Mouse (Mus musculus) embryo, embryonic 9.5 days (tissue): ENCODE results near the gene BC029722.
A peak's percentile ranks its signal among the peaks of the same experiment; 100 is the strongest.
"Not testable (repeated sequence)": the region's sequence is repeated elsewhere in the genome, so short reads cannot be mapped to it uniquely, and the experiment has no call there.

ENCODE experiments used
- DNase-seq: peaks from one replicate; pipeline ENCODE4 v3.0.0-alpha.2; 2017; ENCODE audit errors: extremely low spot score

Gene BC029722

DNA sequence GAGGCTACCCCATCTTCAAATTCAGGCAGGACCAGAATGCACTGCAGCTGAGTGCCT lies at the start of gene BC029722:
BC029722 (minus strand) TSS at position 35 of the 57 bp plus-strand sequence.
- no peak for DNase-seq

DNA sequence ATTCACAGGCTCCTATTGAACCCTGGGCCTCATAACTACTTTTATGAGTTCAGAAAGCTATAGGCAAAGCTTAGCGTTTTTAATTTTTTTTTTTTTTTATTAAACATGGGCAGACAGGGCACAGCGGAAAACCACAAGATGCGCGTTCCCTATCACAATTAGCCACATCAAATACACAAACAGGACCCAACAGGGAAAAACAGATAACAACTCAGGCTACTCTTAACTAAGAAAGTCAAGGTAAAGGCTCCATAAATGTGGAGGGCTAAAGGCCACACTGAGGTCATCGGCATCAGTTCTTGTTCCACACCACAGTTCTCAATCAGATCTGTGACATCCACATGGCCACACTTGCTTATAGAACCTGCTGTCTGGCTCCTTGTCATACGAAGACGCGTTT lies 49.1 kb upstream of the BC029722 start:
- no peak for DNase-seq

DNA sequence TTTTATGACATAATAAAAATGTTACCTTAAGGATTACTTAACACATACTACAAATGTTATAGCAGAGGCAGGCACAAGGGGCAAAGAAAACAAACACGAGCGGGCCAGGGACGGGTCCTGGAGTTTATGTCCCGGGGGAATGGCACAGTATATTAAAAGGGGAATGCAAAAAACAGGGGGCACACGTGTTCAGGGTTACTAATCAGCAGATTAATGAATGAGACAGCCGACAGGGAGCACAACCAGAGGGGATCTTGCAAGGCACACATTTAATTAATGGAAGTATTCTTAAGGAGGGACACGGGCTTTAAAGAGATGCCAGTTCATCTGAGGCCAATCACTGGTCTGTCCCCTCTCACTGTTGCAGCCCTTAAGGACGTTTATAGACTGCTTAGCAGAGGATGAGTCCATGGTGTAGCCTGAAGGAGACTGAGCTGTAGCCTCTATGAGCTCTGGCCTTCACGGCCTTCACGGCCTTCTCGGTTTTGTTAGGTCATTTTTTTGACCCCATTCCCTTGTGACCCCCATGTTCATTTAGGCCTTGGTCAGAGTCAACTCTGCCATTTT lies 44.2 kb upstream of the BC029722 start:
- no peak for DNase-seq

DNA sequence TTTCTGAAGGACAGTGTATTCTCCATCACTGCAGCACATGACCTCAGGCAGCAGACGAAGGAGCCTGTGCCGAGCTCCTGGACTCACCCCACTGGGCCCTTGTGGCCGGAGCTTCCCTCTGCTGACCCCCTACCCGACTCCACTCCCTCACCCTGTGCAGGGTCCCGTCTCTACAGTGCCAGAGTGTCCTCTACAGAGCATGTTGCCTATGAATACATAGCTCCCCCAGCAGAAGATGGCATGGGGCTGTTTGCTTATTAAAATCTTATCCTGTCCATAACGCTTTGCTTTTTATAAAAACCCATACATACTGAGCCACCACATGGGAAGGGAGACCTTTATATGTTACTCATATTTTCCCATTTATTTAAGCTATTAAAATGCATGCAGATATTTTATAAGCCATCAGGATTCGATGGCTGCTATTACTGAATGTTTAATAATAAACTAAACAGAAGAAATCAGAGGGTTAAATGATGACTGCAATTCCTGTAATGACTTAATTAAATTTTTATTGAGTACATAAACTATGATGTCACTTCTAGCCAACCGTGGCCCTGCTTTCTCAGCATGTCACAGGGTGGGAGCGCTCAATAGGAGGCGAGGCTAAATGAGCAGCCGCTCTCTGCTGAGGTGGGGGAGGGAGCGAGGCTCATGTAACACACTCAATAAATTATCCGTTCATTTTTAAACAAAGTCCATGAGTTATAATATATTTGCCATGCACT lies 43.5 kb upstream of the BC029722 start:
- DNase-seq, result no peak

DNA sequence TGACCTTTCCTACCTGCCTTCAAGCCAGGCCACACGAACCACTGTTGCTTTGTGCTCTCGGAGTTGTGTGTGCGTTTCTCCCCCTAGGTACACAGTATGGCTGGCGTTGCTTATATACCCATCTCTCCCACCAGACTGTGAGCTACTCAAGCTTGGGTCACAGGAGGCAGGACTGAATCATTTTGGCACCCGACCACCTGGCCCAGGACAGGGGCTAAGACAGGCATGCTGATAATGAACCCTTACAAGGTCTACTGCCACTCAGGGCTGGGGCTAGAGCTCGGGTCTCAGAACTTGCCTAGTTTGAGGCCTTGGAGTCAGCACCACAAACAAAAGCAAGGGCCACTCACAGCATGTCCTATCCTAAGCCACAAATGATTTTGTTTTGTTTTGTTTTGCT lies 42.4 kb upstream of the BC029722 start:
- DNase-seq, result no peak

DNA sequence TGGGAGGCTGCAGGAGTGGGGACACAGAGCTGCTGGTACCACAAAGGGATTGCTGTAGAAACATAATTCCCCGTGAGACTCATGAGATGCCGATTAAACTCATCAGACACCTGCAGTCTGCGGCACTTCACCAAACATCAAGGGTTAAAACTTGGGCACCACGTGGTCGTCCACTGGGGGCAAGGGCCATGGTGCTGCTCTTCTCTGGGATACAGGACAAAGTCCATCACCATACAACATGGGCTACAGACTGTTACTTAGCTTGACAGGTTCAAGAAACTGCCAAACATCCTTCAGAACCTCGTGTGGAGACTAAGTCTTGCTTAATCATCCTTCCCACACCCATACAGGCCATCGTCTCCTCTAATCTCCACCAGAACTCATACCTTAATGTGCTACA lies 40.9 kb upstream of the BC029722 start:
- DNase-seq, result no peak

DNA sequence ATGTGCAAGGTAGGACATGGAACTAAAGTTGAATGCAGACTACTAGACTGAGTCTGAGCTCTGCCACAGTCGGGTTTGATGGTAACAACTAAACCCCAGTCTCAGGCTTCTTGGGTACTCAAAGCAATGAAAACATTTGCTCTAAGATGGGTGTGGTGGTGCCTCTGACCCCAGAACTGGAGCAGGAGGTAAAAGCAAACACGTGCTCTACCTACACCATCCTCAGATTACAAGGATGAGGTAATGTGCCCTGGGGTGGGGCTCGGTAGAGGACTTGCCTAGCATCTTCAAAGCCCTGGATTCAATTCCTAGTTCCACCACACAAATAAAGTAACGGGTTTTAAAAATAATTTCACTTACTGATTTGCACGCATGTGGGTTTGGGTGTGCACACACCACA lies 33.3 kb upstream of the BC029722 start:
- no peak for DNase-seq

DNA sequence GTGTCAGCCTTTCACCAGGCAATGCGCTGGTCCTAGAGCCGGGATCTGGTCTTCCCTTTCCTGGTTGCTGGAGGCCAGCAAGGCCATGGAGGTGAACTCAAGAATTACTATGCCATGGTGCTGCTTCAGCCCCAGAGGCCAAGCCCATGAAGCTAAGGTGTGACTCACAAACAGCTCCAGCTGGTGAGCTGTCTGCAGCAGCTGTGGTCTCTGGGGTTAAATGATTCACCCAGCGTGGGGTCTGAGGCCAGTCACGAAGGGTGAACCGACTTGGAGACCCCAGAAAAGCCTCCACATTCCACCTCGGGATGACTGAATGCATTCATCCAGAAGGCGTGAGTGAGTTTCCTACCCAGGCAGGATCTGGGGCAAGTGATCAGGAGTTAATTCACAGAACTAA lies 30.9 kb upstream of the BC029722 start:
- DNase-seq, result no peak

DNA sequence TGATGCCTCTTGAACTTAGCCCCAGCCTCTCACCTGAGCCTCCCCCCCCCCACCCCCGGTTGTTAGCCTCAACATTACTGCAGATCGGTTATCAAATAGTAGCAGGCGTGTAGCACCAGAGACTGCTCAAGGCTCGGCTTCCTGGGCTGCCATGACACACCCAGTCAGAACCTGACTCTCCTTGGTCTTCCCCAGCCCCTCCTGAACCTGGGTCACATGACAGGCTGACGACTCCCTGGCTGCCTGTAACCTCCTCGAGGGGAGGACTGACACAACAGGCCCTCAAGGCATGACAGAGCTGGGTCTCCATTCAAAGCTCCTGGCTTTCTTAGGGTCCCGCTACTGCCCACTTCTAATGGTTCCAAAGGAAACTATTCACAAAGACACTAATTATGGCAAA lies 30.2 kb upstream of the BC029722 start:
- no peak for DNase-seq

DNA sequence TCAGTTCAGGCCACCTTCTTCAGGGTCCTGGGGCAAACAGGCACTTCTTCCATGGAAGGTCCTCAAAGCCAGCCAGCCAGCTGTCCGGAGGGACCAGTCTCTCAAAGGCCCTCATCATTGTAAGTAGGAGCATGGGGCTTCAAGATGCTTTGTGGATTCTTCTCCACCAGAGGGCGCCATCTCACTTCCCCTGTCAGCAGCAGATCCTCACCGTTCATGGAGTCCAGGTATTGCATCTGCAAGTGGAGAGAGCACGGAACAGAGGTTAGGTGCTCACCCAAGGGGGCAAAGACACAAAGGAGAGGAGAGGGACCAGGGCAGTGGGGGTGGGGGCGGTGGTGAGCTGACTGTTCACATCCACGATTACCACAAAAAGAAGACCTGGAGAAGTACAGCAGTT lies 29.1 kb upstream of the BC029722 start:
- DNase-seq, result peak; percentile 72

DNA sequence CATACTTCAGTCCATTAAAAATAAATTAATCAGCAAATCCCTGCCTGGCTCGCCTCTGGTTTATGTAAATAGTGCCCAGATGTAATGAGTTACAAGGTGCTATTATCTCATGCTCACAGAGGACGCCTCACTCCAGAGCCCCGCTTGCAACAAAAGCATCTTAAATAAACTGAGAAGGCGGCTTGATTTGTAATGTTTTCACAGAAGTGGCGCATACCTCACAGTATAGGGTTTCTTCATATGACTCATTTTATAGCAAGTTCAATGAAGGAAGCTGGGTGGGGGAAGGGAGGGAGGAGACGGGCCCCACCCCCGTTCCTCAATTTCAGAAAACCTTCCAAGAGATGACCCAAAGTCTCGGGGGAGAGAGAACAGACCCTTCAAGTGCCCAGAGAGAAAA lies 27.7 kb upstream of the BC029722 start:
- no peak for DNase-seq

DNA sequence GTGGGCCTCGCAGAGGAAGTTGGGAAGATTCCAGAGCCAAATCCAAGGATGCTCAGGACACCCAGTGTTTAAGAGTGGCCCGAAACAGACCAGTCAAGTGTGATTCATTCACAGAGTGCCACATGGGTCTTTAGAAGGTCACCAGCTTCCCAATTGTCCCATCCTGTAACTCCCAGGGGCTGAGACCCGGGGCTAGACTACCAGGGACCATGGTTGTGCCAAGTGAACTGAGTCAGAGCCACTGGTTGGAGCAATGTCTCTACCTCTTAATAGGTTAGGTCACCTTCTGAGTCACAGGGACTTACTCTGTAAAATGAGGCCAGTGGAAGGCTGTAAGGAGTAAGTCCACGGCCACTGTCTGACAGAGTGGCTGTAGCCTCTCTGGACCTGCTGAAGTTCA lies 19.7 kb upstream of the BC029722 start:
- DNase-seq, result no peak

DNA sequence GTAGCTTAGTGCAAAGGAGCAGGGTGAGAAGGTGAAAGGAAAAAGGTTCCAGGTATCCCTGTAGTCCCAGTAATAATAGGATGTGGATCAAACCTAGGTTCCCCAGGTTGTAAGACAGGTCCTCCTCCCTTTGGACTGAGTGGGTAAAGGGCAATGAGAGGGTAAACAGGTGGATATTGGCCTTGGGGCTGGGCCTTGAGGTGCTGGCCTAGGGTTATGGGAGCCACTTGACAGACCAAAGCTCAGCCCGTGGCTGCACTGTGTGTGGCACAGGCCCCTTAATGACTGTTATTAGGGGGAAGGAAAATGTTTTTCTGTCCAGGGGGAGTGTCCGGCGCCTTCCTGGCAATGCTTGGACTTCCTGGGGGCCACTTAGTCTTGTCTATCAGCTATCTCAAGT lies 18.7 kb upstream of the BC029722 start:
- DNase-seq, result no peak

DNA sequence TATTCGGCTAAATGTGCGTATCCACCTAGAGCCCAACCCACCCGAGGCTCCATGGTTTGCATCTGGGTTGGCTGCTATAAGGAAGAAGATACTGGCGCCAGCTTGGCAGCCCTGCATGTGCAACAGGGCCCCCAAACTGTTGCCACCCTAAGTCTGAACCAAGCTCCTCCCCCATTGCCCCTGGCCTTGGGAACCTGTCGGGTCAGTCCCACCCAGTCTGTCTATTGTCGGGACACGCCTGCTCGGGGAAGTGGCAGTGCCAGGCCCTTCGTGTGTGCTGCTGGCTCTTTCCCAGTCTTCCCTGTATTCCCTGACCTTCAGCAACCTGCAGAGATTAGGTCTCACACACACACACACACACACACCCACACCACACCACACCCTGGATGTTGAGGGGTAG lies 15.5 kb upstream of the BC029722 start, which contains the start of gene Fam83c:
Fam83c (minus strand) TSS at position 123 of the 400 bp plus-strand sequence.
- DNase-seq, result no peak

DNA sequence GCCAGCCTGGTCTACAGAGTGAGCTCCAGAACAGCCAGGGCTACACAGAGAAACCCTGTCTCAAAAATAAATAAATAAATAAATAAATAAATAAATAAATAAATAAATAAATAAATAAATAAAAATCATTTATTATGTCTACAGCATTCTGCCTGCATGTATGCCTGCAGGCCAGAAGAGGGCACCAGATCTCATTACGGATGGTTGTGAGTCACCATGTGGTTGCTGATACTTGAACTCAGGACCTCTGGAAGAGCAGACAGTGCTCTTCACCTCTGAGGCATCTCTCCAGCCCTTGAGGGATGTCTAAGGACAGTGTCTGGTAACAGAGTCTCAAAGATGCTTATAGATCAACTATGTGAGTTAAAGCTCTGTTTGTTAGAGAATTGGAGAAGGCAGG lies 12.9 kb upstream of the BC029722 start:
- not testable (repeated sequence) for DNase-seq

DNA sequence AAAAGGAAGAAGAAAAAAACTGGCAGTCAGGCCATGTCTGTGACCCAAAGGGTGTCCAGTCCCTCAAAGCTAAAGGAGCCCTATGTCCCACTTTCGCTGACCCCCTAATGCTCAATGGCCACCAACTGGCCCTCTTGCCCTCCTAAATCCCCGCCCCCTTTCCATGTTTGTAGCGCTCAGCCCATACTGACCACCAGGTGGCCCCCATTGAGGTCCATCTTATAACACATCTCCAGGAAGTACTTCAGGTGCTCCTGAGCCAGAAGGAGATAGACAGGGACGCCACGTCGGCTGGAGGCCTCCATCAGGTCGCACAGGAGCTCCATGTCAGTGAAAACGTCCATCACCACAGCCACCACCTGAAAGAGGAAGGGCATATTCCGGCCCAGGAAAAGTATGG lies 12.1 kb upstream of the BC029722 start:
- no peak for DNase-seq

DNA sequence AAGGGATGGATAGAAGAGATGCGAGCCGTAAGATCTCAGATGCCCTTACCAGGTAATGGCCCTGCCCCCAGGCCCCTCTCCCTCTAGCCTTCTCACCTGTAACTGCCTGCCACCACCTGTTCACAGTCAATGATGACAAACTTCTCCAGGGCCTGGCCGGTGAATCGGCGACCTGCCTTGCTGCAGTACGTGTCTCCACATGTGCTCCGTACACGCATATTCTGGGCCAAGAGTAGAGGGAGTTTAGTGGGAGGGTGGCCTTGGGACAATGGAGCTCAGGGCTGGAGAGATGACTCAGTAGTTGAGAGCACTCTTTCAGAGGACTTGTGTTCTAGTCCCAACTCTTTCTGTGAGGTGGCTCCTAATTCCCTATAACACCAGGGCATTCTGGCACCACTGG lies 11.6 kb upstream of the BC029722 start:
- DNase-seq, result no peak

DNA sequence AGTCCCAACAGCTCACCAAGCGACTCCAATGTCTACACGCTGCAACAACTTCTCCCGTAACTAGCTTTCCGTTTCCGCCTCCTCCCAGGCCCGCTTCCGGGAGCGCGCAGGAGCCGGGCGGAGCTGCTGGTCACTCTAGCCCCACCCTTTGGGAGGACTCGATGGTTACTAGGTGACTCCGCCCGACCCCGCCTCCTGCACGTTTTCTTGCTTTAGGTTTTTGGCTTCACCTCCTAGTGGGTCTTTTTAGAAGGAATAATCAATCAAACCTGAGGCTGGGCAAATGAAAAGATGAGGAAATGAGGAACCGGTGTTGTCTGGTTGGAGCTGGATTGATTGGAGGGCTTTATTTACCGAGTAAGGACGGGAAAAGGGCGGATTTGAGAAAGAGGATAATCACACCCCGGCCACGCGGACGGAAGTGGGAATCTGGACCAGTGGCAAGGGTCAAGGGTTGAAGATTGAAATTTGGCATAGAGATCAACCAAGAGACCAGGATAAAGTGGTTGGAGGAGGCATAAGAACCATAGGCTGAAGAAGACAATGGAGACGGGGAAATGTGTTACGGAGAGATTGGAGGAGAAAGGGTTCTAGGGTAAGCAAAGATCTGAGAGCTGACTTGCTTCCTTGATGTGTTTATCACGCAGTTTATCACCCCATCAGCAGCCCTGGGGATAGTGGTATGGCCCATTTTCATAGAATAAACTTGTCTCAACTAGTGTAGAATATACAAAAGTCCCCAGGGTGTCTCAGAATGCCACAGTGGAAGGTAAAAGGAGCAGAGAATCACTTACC lies 7.6 kb upstream of the BC029722 start, which contains the start of gene Eif6:
Eif6 (minus strand) TSS at position 296 of the 795 bp plus-strand sequence.
- DNase-seq, result peak; percentile 94

DNA sequence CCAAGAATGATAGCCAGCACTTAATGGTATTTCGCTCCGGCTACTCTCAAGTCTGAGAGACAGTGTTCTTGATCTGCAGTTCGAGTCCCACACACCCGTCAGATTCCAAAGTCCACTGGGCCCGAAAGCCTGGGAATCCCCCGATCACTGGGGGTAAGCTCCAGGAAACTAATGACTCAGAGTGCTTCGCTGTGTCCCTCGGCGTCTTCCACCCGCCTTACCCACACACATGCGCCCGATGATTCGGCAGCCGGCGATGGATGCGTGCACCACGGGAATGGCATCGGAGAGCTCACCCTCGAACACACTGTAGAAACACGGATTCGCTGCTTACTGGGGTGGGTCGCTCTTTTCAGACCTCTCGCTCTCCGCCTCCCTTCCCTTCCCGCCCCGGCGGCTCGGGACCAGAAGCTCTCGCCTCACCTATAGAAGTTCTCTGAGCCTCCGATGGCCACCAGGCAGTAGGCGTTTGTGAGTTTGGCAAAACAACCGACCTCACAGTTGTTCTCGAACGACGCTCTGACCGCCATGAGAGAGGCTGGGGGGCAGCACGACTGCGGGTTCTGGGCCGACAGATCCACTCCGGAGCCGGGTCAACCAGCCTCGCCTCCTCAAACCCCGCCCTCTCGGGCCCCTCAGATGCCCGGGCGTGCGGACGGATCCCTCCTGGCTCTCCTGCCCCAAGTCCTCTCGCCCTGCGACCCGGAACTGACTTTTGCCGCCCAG lies 6.8 kb upstream of the BC029722 start:
- no peak for DNase-seq

DNA sequence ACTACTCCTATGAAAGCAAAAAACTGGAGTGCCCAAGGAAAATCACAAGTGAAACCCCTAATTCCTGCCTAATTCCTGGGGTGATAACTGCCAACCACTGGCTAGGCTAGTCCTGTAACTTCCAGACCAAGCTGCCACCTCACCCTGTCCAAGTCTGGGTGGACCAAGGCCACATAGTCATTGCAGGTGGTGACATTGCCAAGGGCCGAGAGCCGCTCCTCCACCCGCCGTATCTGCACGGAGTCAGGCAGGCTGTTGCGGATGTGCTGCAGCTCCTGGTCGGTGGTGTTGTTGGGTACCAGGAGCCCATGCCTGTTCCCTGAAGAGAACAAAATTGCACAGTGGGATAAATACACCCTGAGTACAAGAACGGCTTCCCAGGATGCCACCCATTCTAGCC lies 4.5 kb upstream of the BC029722 start:
- no peak for DNase-seq

DNA sequence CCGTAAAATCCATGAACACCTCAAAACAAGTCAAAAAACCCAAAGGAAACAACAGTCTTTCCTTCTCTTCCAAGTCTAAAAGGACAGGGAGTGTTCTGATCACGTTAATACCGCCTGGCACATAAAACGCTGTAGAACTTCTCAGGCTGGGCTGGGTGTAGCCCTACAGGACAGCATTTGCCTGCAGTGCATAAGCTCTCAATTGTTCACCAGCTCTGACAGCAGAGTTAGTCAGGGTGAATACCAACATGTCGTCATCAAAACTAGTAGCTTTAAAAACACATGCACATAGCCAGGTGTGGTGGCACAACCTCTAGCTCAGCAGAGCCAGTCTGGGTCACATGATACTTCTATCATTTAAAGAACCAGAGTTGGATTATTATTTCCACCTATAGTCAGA lies 1.6 kb upstream of the BC029722 start:
- DNase-seq, result no peak

DNA sequence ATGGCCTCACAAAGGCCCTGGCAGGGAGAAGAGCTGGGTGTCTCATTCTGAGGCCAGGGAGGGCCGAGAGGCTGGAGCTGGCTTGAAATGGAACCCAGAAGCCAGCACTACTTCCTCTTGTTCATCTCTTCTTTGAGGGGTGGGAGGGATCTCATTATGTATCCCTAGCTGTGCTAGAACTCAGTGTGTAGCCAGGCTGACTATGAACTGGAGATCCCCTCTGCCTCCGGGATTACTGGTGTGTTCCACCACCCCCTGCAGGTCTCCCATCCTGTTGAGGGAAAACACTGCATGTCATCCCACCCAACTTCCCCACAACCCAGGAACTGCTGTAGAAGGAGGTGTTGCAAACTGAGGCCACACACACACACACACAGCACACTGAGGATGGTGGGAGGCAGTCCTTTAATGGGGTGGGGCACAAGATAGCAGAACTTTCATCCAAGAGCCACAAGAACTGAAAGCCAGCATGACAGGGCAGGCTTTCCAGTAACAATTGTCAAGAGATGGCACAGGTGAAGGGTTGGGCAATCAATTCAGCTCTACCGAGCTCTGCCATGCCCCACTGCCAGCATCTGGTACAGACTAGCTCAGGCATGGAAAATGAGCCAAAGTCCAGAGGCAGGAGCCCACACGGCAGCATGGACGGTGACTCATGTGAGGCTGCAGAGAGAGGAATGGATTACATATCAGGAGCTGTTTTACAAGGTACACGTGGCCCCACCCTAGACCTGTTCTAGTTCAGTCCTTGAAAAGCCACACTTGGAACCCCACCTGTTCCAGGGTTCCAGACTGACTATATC lies 424 bp upstream of the BC029722 start:
- DNase-seq, result no peak
